Mouse (Mus musculus) bone marrow macrophage, adult 2 months (primary cell): ENCODE measurements around the gene Mnat1.

Source experiments
- CTCF ChIP-seq: IDR thresholded peaks from 2 replicates; pipeline ENCODE4 v1.5.1; 2012; ENCODE audit warnings: low read depth, mild to moderate bottlenecking, low read length, moderate library complexity
- POLR2A ChIP-seq: IDR thresholded peaks from 2 replicates; pipeline ENCODE4 v1.6.1; 2012; ENCODE audit warnings: mild to moderate bottlenecking, low read depth, low read length, borderline replicate concordance

DNA sequence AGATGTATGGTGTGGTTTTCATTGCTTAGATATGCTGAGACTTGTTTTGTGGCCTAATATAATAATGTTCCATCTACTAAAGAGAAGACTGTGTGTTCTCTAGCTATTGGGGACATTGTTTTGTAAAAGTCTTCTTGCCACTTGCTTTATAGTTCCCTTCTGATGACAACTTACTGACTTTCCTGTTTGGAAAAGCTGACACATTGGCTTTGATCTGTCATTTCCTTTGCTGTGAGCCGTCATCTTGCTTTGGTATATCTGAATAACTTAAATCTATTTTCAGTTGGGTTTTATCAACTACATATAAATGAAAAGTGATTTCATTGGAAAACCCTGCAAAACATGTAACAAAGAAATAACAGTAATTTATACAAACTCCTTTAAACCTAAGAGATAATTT lies 74.9 kb downstream of the Mnat1 start:
- TF ChIP-seq CTCF = no peak
- no peak for TF ChIP-seq POLR2A
